Mouse (Mus musculus): ENCODE data around the gene Chil4. TPM values are rescaled to one million over a fixed set of nuclear protein-coding genes. Genes with fewer than 3 reads are reported as not detected.

Gene Chil4
- polyA plus RNA-seq, 1 experiment = 0.19 TPM

DNA sequence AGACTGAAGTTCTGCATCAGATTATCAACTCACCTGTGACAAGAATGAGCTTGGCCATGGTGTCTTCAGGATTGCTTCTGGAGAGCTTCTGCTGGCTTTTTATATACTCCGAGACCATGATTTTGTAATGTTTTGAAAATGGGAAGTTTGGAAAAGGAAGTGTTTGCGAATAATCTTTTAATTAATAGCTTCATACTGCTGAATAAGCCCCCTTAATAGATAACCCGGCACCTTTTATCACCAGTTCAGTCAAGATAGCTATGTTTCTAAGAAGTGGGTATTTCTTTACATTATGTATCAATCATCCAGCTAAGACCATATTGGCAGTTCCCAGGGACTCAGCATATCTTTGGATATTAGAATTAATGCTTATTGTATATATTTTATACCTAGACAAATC is 51.8 kb downstream of the Chil4 start, which contains the start of gene Chil3:
Gene Chil3 (minus strand): TSS at position 101 of the 400 bp plus-strand sequence.
- Histone ChIP-seq H3K27me3 (replicated peaks; ENCODE audit: control insufficient read depth, insufficient read depth, low read length) (no peaks in the 10 kb centered on the region), H3K4me1 (ENCODE audit: control insufficient read depth, insufficient read depth, low read length) (no peaks in the 10 kb centered on the region), H3K27ac (ENCODE audit: insufficient read depth, low read depth, low read length) (no peak within 1 kb of the TSS), H3K4me3 (ENCODE audit: insufficient read depth, low read depth, low read length) (no peak within 1 kb of the TSS), H3K36me3 (ENCODE audit: control insufficient read depth, insufficient read depth, low read length) (no peaks in the 10 kb centered on the region)
- TF ChIP-seq CTCF (conservative IDR thresholded peaks at IDR 0.05; ENCODE audit: insufficient read depth, insufficient read length, low read depth, low read length) (no peak), POLR2A (IDR thresholded peaks at IDR 0.05; ENCODE audit: low read depth, low read length) (no peak)
- WGBS = 76% methylated on average over 3 of the region's 3 CpGs
- DNase-seq = no peak

DNA sequence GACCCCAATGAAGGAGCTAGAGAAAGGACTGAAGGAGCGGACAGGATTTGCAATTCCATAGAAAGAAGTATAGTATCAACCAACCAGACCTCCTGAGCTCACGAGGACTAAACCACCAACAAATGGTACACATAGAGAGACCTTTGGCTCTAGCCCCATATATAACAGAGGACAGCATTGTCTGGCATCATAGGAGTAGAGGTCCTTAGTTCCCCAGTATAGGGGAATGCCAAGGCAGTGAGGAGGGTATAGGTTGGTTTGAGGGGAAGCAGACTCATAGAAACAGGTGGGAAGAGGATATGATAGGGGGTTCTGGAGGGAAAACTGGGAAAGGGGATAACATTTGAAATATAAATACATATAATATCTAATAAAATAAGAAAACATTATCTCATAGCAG is 64.9 kb downstream of the Chil4 start:
- Histone ChIP-seq H3K4me3 (ENCODE audit: insufficient read depth, low read depth, low read length) (no peak overlapping the region), H3K36me3 (ENCODE audit: control insufficient read depth, insufficient read depth, low read length) (no peaks in the 10 kb centered on the region), H3K4me1 (ENCODE audit: control insufficient read depth, insufficient read depth, low read length) (no peaks in the 10 kb centered on the region), H3K27ac (ENCODE audit: insufficient read depth, low read depth, low read length) (no peak overlapping the region), H3K27me3 (replicated peaks; ENCODE audit: control insufficient read depth, insufficient read depth, low read length) (peaks cover 3% of the 10 kb centered on the region; the same call in 1 of the 2 replicates)
- DNase-seq = no peak
- TF ChIP-seq CTCF (conservative IDR thresholded peaks at IDR 0.05; ENCODE audit: insufficient read depth, insufficient read length, low read depth, low read length) (no peak), POLR2A (IDR thresholded peaks at IDR 0.05; ENCODE audit: low read depth, low read length) (no peak)
- 84% methylated on average over 2 of the region's 2 CpGs for WGBS

Other genes with a start within 250 kb of the Chil4 start
- 0.69 and 0.72 TPM in 2 replicates for gene Ovgp1, start 245.8 kb downstream of the Chil4 start, polyA plus RNA-seq (2012; rRNA removed)
- gene Pifo, start 204.9 kb downstream of the Chil4 start, polyA plus RNA-seq (2012; rRNA removed) = not detected in 2 replicates
- 0.08 TPM in 1 of 2 replicates, not detected in the other for gene Chil5, start 186.7 kb downstream of the Chil4 start, polyA plus RNA-seq (2012; rRNA removed)
- 0.11 TPM in 2 replicates for gene Chia1, start 106.3 kb downstream of the Chil4 start, polyA plus RNA-seq (2012; rRNA removed)
- gene Chil3, start 51.9 kb downstream of the Chil4 start, polyA plus RNA-seq (2012; rRNA removed) = 0.14 and 0.16 TPM in 2 replicates
- 0.08 TPM in 1 of 2 replicates, not detected in the other for gene Chil6, start 186.7 kb upstream of the Chil4 start, polyA plus RNA-seq (2012; rRNA removed)

Data from kidney, adult 2 months (tissue).